Mouse (Mus musculus) retina, postnatal 1 day (tissue): ENCODE measurements around the gene BC051142.
A peak's percentile ranks its signal among the peaks of the same experiment; 100 is the strongest.

Experiments
- DNase-seq: peaks from one replicate; pipeline ENCODE4 v3.0.0-alpha.2; 2012

Gene BC051142

GRCm38 (mm10) chr17:34398711-34399393, at the start of gene BC051142:
Gene BC051142, plus strand, starts transcription at chr17:34398820.
- peak; percentile 92 for DNase-seq

GRCm38 (mm10) chr17:34349429-34349828, 49.2 kb upstream of the BC051142 start:
- peak; percentile 83 for DNase-seq

DNA sequence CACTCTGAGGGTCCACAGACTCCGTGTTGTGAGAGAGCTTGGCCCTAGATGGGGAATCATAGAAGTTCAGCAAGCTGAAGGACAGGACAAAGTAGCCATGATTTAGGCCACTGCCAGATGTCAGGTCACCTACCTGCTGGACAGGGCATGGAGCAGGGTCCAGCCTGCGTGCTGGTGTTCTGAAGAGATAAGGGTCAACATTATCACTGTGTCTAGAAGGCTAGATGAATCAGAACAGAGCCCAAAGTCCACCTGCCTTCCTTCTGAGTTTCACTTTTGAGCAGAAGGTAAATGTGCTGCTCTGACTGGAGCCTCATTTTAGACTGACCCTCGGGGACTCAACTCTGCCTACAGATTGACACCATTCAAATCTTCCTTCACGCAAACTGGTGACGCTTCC, 44.1 kb upstream of the BC051142 start, which contains the start of gene Btnl2:
Btnl2 (plus strand) TSS at position 284 of the 400 bp plus-strand sequence.
- DNase-seq: no peak

DNA sequence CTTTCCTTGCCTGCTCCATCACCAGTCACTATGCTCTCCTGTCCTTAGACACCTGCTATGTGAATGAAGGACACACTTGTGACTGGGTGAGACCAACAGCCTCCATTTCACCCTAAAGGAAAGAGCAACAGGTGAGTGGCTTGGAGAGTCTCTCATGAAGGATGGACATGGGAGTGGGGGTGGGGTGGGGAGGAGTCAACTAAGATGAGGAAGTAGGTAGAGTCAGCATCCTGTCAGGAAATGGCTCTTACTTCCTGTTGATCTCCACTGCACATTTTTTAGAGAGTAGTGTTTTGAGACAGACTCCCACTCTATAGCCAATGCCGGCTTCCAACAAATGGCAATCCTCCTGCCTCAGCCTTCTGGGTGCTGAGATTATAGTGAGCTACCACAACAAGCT, 43.7 kb upstream of the BC051142 start:
- no peak for DNase-seq

GRCm38 (mm10) chr17:34362954-34363546, 35.6 kb upstream of the BC051142 start:
- no peak for DNase-seq

DNA sequence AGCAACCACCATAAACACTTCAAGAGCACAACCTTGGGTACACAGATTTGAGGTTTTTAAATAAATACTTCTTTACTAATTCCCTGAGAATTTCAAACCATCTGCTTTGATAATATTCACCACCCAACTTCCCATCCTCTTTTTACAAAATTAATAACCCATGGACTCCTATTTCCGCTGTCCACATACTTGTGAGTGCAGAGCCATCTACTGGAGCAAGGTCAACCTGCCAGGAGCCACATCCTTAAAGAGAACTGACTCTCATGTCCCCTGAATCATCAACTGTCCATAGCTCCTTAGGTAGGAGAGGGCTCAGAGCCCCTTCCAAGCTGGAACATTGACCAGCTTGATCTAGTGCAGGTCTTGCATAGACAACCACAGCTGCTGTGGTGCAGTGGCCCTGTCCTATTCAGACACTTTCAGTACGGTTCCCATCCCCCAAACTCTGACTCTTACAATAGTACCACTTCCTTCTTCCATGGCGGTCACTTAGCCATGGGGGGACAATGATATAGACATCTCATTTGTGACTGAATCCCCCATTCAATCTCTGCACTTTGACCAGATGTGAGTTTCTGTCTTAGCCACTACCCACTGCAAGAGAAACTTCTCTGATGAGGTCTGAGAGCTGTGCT, 34.8 kb upstream of the BC051142 start:
- DNase-seq: no peak

GRCm38 (mm10) chr17:34365031-34365430, 33.6 kb upstream of the BC051142 start:
- DNase-seq: no peak

DNA sequence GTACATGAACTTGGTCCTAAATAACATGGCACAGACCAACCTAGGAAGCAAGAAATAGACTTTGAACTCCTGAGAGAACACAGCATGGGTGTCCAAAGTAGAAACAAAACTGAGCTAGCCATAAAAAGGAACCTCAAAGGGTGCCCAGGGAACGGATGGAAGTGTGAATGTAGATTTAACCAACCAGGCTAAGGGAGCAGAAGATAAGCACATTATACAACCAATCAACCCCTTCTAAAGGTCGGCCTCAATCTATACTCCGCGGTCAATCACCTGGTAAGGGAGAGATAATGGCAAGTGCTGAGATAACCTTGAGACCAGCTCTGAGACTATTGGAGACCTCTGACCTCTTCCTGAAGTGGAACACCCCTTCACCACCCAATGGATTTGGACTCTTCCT, 28.1 kb upstream of the BC051142 start:
- no peak for DNase-seq

DNA sequence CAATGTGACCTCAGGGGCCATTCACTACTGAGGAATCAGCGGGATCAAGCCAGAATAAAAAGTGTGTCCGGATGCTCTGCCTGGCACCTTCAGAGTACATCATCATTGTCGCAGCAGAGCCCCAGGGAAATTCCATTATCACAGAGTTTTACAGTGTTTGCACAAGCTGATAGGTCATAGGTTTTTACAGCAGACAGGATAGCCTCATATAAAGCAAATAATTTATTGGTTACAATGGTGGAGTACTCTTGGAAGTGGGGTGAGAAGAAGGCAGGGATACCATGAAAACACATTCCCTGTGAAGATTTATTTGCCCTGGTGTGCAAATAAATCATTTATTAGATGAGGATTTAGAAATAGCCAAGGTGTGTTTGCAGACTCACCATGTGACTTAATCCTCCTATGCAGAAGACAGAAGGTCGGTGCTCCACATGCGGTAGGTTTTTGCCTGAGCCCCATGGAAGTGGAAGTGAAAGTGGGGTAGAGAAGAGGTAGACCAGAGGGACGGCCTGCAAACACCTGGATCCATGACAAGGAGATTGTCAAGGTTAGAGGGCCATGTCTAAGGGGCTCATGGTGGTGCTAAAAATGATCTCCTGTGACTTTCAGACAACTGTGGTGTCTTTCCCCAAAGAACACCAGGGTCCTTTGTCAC, 25.4 kb upstream of the BC051142 start:
- no peak for DNase-seq

DNA sequence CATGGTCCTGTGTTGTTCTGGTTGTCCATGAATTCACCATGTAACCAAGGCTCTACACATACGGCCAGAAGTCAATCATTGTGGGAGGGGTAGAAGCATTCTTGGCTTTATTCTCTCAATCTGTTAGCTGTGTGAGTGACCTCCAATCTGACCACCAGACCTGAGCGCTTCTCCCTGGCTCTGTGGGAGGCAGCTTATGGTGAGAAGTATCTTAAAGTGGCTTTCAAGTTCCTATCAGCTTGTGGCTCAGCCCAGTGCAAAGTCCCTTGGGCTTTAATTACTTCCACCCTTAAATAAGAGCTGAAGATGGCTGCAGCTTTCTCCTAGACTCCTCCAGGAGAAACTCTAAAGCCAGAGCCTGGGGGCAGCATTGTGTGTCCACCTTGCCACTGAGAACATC, 21.8 kb upstream of the BC051142 start, which contains the start of gene Btnl1:
Btnl1 (plus strand) TSS at position 286 of the 400 bp plus-strand sequence.
- no peak for DNase-seq

DNA sequence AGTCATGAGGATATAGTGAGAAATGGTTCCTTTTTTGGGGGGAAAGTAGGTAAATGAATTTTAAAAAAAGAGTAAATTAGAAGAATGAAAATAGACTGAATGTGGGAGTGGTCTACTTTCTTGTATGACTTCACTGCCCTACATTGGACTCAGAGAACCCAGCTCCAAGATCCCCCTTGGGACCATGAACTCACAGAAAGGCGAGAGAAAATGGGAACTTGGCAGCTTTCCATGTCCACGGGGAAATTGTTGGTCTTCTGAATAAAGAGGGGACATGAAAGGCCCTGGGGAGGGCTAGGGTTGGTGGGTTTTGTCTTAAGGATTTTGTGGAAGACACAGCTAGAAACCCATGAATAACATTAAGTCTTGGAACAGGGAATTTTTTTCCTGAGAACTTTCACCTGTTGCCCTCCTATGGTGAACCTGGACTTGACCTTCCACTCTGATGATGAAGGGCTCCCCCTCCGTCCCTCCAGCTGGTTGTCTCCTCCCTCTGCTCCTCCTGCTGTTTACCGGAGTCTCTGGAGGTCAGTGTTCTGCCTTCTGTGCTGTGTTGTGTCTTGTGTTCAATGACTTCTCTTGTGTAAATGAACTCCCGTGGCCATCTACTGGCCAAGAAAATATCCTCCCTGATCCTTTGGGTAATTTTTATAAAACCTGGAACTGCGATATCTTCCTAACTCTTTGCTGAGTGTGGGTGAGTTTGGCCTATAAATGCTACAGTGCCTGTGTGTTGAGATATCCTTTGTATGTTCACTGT, 21.0 kb upstream of the BC051142 start:
- no peak for DNase-seq

GRCm38 (mm10) chr17:34378716-34379115, 19.9 kb upstream of the BC051142 start:
- no peak for DNase-seq

- no peak for DNase-seq
Measured at GRCm38 (mm10) chr17:34379451-34379850, 19.2 kb upstream of the BC051142 start.

GRCm38 (mm10) chr17:34381876-34382275, 16.7 kb upstream of the BC051142 start:
- no peak for DNase-seq

DNA sequence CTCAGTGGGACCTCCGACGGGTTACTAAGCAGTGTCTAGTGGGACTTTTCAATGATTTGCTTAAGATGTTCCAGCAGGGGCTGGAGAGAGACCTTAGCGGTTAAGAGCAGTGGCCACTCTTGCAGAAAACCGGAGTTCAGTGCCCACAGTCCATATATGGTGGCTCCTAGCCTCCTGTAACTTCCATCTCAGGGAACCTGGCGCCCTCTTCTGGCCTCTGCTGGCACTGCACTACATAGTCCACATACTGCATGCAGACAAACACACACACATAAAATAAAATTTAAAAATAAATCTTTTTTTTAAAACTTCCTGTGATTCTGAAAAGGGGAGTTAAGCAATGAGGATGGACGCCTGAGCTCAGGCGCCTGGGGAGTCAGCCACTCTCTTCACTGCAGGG, 15.4 kb upstream of the BC051142 start:
- DNase-seq: no peak

GRCm38 (mm10) chr17:34384699-34385098, 13.9 kb upstream of the BC051142 start:
- no peak for DNase-seq

DNA sequence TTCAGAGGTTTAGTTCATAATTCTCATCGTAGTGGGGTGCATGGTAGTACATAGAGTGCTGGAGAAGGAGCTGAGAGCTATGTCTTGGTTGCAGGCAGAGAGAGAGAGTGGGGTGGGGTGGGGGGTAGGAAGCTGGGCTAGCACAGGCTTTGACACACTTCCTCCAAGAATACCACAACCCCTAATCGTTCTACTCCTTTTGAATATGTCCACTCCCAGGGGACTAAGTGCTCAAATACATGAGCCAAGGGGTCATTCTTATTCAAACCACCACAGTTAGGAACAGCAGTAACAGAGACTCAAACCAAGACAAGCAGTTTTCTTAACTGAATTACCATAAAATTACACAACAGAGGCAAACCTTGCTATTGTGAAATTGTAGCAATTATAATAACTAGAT, 12.0 kb upstream of the BC051142 start:
- no peak for DNase-seq

DNA sequence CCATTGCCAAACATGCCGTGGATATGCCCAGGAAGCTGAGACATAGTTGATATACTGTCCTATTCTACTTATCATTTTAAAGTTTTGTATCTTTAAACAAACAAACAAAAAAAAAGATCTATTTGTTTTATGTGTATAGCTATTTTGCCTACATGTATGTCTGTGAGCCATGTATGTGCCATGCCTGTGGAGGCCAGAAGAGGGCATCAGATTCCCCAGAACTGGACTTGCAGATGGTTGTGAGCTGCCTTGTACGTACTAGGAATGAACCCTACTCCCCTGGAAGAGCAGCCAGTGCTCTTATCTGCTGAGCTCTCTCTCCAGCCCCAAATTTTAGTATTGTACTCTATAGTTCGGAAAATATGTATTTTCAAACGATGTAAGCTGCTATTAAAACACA, 10.1 kb upstream of the BC051142 start:
- DNase-seq: peak; percentile 62

DNA sequence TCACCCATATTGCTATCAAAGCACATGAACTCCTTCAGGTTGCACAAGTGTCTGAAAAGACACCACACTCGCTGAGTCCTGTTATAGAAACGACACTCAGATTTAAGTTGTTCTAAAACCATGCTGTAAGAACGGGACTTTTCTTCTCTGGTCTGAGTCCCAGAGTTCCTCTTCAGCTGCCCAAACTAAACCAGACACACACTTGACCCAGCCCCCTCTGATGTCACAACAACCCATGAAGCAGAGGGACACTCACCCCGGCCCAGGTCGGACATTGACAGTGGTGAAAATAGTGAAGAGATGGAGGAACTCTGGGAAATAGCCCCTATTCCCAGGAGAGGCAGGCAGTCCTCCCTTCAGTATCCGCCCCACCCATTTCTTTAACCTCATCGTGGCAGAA, 7.1 kb upstream of the BC051142 start:
- no peak for DNase-seq

DNA sequence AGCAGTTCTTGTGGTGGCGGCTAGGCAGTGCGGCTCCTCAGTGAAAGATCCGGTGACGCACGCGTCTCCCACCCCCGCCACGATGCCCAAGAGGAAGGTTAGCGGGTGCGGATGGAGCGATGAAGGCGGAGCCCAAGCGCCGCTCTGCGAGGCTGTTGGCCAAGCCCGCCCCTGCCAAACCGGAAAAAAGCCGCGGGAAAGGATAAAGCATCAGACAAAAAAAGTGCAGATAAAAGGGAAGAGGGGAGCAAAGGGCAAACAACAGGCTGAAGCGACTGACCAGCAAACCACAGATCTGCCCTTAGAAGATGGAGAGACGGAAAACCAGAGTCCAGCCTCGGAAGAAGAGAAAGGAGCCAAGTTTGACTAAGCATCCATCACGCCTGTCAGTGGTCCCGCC, 6.3 kb upstream of the BC051142 start:
- DNase-seq: peak; percentile 69

- DNase-seq: no peak
Measured at GRCm38 (mm10) chr17:34397357-34397756, 1.3 kb upstream of the BC051142 start.

DNA sequence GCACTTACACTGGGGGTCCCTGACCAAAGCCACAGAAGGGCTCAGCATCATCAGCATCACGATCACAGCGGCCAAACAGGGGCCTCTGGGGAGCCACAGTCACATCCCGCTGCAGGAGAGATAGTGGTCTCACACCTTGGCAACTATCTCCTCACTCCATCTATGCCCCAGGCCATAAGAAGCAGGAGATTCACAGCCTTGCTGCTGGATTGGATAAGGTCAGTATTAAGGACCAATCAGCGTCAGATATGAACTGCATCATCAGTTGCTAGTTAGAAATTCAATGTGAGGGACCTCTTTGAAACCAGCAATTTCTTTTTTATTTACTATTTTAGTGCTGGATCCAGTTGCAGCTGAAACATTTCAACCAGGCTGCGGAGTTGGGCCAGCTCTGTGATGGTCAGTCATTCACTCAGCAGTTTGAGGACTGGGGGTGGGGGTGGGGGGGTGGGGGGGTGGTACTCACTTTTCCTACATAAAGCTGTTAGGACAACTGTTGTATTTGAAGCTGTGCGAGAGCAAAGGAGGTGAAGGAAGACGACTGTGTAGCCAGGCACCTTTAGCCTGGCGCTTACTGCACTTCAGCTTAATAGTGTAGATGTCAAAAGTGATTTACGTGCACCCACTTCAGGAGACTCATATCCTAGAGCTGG, 436 bp upstream of the BC051142 start:
- DNase-seq: peak; percentile 83

- no peak for DNase-seq
Measured at GRCm38 (mm10) chr17:34399394-34399715, 735 bp downstream of the BC051142 start.
